Mouse (Mus musculus): ENCODE data around the gene Col9a1.
A peak's percentile ranks its signal among the peaks of the same experiment; 100 is the strongest.

Col9a1 gene

GRCm38 (mm10) chr1:24177224-24177851 lies at the start of gene Col9a1:
TSS of gene Col9a1 (plus strand) at chr1:24177610.
- DNase-seq (ENCODE audit: low spot score in 2 of 2): no peak

- DNase-seq (ENCODE audit: low spot score in 2 of 2): no peak
Measured at GRCm38 (mm10) chr1:24127866-24128265, 49.5 kb upstream of the Col9a1 start.

GRCm38 (mm10) chr1:24133853-24134252 lies 43.6 kb upstream of the Col9a1 start:
- no peak for DNase-seq (ENCODE audit: low spot score in 2 of 2)

GRCm38 (mm10) chr1:24134792-24135191 lies 42.6 kb upstream of the Col9a1 start:
- DNase-seq (ENCODE audit: low spot score in 2 of 2): no peak

- DNase-seq (ENCODE audit: low spot score in 2 of 2): peak; percentile 2 to 12
Measured at GRCm38 (mm10) chr1:24137133-24137532, 40.3 kb upstream of the Col9a1 start.

- no peak for DNase-seq (ENCODE audit: low spot score in 2 of 2)
Measured at GRCm38 (mm10) chr1:24140555-24140954, 36.9 kb upstream of the Col9a1 start.

- no peak for DNase-seq (ENCODE audit: low spot score in 2 of 2)
Measured at GRCm38 (mm10) chr1:24143504-24143903, 33.9 kb upstream of the Col9a1 start.

- DNase-seq (ENCODE audit: low spot score in 2 of 2): no peak
Measured at GRCm38 (mm10) chr1:24157751-24158150, 19.7 kb upstream of the Col9a1 start.

- DNase-seq (ENCODE audit: low spot score in 2 of 2): no peak
Measured at GRCm38 (mm10) chr1:24169410-24169809, 8.0 kb upstream of the Col9a1 start.

GRCm38 (mm10) chr1:24171205-24171866 lies 6.1 kb upstream of the Col9a1 start:
- peak in 1 of 2 experiments; percentile 4 for DNase-seq (ENCODE audit: low spot score in 2 of 2)

GRCm38 (mm10) chr1:24171898-24172297 lies 5.5 kb upstream of the Col9a1 start:
- no peak for DNase-seq (ENCODE audit: low spot score in 2 of 2)

- DNase-seq (ENCODE audit: low spot score in 2 of 2): no peak
Measured at GRCm38 (mm10) chr1:24172656-24173055, 4.8 kb upstream of the Col9a1 start.

- DNase-seq (ENCODE audit: low spot score in 2 of 2): no peak
Measured at GRCm38 (mm10) chr1:24175761-24176160, 1.6 kb upstream of the Col9a1 start.

GRCm38 (mm10) chr1:24179856-24180255 lies 2.4 kb downstream of the Col9a1 start:
- no peak for DNase-seq (ENCODE audit: low spot score in 2 of 2)

- no peak for DNase-seq (ENCODE audit: low spot score in 2 of 2)
Measured at GRCm38 (mm10) chr1:24184981-24185380, 7.6 kb downstream of the Col9a1 start.

GRCm38 (mm10) chr1:24186964-24187363 lies 9.6 kb downstream of the Col9a1 start:
- DNase-seq (ENCODE audit: low spot score in 2 of 2): no peak

- DNase-seq (ENCODE audit: low spot score in 2 of 2): no peak
Measured at GRCm38 (mm10) chr1:24191668-24192067, 14.3 kb downstream of the Col9a1 start.

GRCm38 (mm10) chr1:24194111-24194510 lies 16.7 kb downstream of the Col9a1 start:
- no peak for DNase-seq (ENCODE audit: low spot score in 2 of 2)

- DNase-seq (ENCODE audit: low spot score in 2 of 2): no peak
Measured at GRCm38 (mm10) chr1:24195070-24195840, 17.8 kb downstream of the Col9a1 start.

- no peak for DNase-seq (ENCODE audit: low spot score in 2 of 2)
Measured at GRCm38 (mm10) chr1:24195951-24196517, 18.6 kb downstream of the Col9a1 start.

GRCm38 (mm10) chr1:24211621-24212385 lies 34.4 kb downstream of the Col9a1 start:
- DNase-seq (ENCODE audit: low spot score in 2 of 2): no peak

- no peak for DNase-seq (ENCODE audit: low spot score in 2 of 2)
Measured at GRCm38 (mm10) chr1:24219041-24219440, 41.6 kb downstream of the Col9a1 start.

Data from heart, adult 9 months (tissue).